Mouse (Mus musculus): ENCODE data around the gene Hpcal4.
A peak's percentile ranks its signal among the peaks of the same experiment; 100 is the strongest.
"Not testable (repeated sequence)": the region's sequence is repeated elsewhere in the genome, so short reads cannot be mapped to it uniquely, and the experiment has no call there.

Gene Hpcal4

GRCm38 (mm10) chr4:123182328-123183238 lies at the start of gene Hpcal4:
Gene Hpcal4 (plus strand): TSS chr4:123183227.
- peak; percentile 46 for DNase-seq (ENCODE audit: low spot score)

DNA sequence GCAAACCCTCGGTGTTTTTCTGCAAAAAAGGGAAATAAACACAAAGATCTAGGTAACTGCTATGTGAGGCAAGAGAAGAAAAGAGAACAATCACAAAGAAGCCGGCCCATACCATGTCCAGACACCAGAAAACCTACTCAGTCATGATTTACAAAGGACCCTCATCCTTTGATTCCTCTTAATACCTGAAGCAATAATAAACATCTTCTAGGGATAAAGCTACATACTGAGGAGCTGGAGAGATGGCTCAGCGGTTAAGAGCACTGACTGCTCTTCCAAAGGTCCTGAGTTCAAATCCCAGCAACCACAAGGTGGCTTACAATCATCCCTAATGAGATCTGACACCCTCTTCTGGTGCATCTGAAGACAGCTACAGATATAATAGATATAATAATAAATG lies 45.5 kb upstream of the Hpcal4 start:
- DNase-seq (ENCODE audit: low spot score) = no peak

- peak; percentile 93 for DNase-seq (ENCODE audit: low spot score)
These were observed 43.4 kb upstream of the Hpcal4 start, which contains the start of gene Ppie for GRCm38 (mm10) chr4:123139513-123140154. Gene Ppie (minus strand): TSS chr4:123139951.

- DNase-seq (ENCODE audit: low spot score) = no peak
These were observed 35.4 kb upstream of the Hpcal4 start for GRCm38 (mm10) chr4:123147446-123148150.

- DNase-seq (ENCODE audit: low spot score) = no peak
These were observed 31.0 kb upstream of the Hpcal4 start for GRCm38 (mm10) chr4:123152003-123152402.

DNA sequence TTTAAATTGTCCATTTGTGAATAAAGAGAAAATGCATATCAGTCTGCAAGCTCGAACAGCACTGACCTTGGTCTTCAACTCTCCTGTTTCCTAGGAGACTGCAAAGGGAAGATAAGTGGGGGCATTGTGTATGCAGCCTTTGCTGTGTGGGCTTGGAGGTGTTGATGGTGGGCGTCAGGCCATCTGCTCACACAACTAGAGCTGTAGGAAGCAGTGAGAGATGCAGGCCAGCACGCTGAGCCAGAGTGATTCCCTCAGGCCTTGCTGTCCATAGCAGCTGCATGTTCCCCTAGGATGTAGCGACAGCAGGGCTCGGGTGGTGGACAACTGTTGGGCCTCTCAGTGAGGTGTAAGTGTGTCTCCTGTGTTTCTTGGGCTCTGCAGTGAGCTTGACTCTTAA lies 30.1 kb upstream of the Hpcal4 start:
- peak; percentile 5 for DNase-seq (ENCODE audit: low spot score)

DNA sequence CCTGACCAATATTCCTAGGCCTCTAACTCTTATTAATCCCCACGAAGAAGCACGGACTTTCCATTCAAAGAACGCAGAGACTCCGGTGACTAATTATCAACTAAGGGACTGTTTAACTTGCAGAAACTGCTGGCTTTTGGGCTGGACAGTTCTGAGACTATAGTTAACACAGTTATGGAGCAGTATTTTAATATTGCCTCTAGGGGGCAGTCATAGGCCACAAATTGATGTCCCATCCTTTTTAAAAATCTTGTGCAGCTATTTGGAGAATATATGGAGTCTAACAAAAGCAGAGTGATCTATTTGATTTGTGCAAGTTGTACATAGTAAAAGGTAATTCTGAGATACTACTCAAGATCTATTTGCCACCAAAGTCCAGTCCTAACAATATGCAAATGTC lies 28.0 kb upstream of the Hpcal4 start:
- peak; percentile 82 for DNase-seq (ENCODE audit: low spot score)

DNA sequence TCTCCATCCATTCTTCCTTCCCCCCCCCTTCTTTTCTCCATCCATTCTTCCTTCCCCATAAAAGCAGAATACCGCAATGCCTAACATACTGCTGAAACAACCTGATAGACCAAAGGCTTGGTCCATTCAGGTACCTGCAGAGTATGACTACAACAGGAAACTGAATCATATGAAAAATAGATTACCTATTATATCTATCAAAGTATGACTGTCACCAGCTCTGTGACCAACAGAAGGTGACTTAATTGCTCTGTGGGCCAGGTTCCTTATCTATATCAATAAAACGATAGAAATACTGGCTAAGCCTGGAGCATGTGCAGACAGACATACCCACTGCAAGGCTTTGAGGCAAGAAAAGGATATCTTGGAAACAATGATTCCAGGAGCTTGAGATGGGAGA lies 27.6 kb upstream of the Hpcal4 start:
- no peak for DNase-seq (ENCODE audit: low spot score)

DNA sequence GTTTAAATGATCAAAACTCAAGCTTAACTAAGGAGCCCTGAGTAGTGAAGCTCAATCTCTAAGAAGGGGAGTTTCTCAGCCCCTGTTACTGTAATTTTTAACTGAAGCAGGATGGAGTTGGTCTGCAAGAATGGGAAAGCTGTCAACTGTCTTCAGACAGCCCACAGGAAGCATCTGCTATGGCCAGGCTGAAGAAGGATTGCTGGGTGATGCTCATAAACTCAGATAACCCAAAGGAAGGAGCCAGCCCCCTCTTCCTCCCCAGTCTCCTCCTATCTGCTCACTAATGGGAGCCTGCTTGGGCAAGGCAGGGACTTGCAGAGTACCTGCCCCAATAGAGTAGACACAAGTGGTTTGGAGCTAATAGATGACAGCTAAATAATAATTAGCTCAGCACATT lies 27.2 kb upstream of the Hpcal4 start:
- DNase-seq (ENCODE audit: low spot score) = no peak

- no peak for DNase-seq (ENCODE audit: low spot score)
These were observed 22.5 kb upstream of the Hpcal4 start for GRCm38 (mm10) chr4:123160571-123160970.

GRCm38 (mm10) chr4:123161251-123161650 lies 21.8 kb upstream of the Hpcal4 start:
- DNase-seq (ENCODE audit: low spot score) = not testable (repeated sequence)

DNA sequence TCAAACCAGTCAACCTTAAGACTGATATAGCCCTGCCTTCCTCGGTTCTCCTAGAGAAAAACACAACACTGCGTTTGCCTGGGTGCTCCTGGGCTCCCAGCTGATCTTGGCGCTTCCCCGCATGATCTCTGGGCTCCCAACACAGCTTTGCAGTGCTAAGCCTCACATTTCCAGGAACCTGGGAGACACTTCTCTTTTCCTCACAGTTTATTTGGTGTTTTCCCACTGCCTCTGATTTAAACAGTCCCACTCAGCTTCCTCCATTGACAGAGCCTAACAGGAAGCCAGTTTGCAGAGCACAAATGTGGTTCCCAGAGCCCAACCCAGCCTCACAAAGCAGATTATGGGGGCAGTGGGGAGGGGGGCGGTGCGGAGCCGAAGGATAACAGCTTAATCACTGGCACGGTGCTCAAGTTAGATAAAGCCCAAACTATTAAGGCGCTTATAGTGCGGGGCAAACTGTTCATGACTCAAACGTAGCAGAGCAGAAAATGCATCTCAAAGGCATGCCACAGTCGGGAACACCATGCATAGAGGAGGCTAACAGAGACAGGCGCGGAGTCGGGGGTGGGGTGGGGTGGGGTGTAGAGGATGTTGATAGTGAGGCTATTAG lies 20.6 kb upstream of the Hpcal4 start:
- peak; percentile 38 for DNase-seq (ENCODE audit: low spot score)

DNA sequence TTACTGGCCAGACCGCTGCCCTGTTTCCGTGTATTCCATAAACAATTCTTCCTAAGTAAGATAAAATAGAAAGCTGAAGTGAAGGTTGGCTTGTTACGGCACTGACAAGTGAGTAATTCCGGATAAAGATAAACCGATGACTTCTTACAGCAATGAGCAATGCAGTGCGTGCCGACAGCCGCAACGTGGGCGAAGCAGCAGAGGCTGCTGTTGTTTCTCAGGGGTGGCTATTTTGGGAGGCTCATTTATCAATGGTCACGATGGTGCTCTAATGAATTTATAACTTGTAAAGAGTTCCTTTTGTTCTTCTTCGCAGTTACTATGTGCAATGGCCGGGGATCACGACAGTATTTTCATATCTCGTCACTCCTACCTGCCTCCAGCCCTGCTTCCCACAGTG lies 18.9 kb upstream of the Hpcal4 start:
- DNase-seq (ENCODE audit: low spot score) = no peak

DNA sequence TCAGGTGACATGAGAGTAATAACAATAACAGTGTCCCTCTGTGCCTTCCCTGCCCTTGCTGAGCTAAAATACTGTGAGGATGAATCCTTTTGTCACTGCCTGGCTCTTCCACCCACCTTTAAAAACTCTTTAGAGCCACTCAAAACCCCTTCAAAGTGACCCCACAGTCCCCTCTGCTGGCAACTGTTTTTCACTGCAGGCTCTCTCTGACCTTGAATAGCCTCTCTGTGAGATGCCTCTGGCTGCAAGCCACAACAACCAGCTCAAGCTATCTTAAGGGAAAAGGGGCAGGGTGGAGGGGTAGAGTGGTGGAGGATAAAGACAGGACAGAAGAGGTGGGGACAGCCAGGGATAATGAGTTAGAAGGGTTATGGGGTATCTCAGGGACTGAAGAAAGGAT lies 11.2 kb upstream of the Hpcal4 start:
- DNase-seq (ENCODE audit: low spot score) = no peak

GRCm38 (mm10) chr4:123183239-123184056 lies 421 bp downstream of the Hpcal4 start:
- DNase-seq (ENCODE audit: low spot score) = peak; percentile 83

GRCm38 (mm10) chr4:123184816-123185215 lies 1.8 kb downstream of the Hpcal4 start:
- peak; percentile 33 for DNase-seq (ENCODE audit: low spot score)

DNA sequence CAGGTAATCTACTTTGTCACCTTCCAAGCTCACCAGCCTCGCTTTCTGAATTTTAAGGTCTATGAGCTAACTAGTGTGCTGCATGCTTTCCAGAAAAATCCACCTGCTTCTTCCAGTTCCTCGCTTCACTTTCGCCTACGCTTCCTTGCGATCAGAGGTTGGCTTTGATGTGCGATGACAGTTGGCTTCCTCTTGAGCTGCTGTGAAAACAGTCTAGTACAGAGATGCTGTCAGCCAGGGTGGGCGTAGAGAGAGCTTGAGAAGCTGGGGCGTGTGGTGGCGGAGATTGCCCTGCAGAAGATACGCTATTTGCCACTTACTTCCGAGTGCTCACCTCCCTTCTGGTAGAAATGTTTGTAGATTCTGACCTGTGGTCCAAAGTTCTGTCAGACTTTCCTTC lies 9.3 kb downstream of the Hpcal4 start:
- no peak for DNase-seq (ENCODE audit: low spot score)

DNA sequence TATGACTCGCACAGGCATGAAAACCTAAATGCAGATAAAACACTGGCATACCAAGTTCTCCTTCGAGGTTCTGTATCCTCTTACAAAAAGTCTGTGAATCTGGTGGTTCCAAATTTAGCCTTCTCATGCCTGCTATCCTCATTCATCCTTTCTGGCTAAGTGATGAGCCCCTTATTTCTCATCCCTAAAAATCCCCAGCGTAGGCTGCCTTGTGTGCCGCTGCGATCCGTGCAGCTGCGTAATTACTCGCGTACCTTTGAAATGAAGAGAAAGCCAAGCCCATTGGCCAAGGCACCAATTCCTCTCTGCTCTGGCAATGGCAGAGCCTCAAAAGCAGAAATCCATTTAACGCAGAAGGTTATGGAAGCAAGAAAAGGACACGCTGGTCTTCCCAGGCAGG lies 10.8 kb downstream of the Hpcal4 start:
- DNase-seq (ENCODE audit: low spot score) = no peak

DNA sequence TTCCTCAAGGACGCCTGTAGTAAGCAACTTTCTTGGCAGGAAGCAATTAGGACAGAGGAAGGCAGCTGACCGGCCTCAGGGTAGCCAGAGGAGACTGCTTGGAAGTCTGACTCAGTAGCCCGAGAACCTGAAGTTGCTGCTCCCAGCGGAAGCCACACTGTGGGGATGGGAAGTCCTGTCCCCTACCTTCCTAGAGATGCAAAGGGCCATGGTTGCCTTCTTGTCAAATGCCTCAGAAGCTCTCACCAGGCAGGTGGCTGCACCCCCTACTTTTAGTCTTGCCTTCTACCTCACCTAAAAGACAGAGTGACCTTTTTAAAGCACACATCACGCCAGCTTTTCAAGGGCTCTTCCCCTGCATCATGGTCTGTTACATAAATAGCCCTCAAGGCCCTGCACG lies 13.7 kb downstream of the Hpcal4 start:
- DNase-seq (ENCODE audit: low spot score) = no peak

DNA sequence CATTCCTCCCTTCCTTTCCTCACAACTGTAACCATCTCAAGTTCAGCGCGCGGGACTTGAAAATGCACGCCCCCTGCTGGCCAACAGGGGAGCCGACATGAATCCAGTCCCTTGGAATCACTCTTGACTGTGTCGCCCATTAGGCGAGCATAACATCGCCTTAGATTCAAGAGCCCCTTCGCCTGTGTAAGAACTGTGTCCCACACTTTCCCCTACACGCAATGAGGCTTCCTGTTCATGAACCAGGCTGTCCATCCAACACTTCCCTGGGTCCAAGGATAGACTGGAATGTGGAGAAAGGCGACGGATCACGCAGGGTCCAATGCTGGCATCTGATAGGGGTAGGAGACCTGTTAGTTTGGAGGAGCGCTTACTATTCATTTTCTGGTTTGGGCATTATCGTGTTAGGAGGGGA lies 17.8 kb downstream of the Hpcal4 start:
- peak; percentile 81 for DNase-seq (ENCODE audit: low spot score)

Data from retina, embryonic 14.5 days (tissue).